Mouse (Mus musculus) thymus, postnatal 25 days (tissue): ENCODE measurements around the gene Iqcn.

ENCODE experiments used
- DNase-seq: peaks from one replicate; pipeline ENCODE4 v3.0.0; 2022

The Iqcn gene

DNA sequence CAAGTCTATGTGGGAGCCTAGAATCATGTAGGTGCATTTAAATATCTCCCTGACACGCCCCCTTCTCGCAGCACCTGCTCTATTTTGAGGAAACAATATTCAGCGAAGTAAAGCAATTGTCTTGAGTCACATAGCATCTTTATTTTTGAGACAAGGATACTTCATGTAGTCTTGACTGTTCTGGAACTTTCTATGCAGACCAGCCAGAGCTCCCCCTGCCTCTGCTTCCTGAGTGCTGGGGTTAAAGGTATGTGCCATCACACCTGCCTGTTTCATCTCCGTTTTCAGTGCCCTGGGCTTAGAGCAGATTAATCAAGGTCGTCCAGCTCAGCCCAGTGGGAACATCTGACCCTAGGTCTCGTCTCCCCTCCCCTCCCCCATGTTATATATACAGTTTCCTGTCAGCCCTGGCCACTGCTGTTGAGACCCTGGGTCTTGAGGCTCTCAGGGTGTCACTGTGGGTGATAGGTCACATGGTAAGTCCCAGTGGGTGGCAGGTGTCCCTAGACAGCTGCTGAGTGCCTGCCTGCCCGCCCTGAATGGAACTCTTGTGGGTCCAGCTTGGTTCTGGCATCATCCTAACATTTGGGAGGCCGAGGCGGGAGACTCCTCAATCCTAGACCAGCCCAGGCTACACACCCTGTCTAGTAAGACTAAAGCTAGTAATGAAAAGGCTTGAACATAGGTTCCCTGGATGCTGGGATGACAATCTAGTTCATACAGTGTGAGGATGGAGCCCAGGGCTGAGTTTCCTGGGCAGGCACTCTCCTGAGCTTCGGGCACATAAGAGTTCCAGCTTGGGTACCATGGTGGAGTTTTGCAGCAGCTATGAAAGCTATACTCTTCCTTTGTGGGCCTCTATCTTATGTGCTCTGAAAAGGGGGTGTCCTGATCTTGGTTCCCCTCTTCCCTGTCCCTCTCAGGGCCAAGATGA, 1.9 kb upstream of the Iqcn start:
- DNase-seq = peak; percentile 23

DNA sequence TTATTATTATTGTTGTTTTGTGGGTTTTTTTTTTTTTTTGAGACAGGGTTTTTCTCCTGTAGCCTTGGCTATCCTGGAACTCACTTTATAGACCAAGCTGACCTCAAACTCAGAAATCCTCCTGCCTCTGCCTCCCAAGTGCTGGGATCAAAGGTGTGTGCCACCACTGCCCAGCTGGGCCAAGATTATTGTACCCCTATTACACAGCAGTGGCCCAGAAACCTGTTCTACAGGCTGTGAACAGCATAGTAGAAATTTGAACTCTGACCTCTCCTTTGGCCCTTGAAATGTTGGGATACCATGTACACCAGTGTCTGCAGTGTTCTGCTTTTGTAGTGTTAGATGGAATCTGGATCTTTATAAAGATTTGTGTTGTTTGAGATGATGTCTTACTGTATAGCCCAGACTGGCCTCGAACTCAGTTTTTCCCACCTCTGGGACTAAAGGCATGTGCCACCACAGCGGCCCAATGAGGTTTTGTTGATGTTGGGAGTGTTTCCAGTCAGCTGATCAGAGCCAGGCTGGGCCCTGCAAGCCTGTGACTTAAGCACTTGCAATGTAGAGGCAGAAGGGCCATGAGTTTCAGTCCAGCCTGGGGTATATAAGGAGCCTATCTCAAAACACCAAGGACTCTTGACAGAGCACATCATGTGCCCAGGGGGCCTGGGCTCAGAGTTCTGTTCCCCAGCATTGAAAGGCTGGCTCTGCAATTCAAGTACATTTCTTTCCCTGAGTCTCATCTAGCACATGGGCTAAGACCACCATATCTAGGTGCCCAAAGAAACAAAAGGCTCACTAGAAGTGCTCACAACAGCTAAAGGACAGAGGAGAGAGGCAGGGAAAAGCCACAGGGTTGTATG, 1.0 kb upstream of the Iqcn start:
- DNase-seq = no peak

DNA sequence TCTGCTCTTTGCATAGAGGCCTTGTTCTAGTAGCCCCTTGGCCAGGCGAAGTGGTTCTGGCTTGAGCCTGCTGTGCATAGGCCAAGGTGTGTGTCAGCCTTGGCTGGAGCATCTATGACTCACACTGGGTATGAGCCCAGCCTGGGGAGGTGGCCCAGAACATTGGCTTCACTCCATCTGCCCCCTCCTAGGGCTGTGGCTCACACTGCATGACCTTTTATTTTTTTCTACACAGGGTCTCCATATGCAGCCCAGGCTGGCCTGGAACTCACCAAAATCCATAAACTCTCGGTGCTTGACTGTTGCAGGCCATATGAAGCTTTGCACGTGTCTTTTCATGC, 445 bp upstream of the Iqcn start:
- no peak for DNase-seq

DNA sequence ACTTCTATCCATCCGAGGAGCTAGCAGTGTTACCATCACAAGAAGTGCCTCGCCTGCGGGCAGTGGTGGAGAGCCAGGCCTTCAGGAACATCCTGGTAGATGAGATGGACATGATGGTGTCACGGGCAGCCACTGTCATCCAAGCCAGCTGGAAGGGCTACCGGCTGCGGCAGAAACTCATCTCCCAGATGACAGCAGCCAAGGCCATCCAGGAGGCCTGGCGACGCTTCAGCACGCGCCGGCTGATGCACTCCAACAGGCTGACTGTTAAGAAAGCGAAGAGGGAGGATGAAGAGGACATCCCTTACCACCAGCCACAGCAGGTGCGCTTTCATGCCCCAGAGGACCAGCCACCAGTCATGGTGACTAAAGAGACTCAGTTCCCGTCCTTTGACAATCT, 5.0 kb downstream of the Iqcn start:
- no peak for DNase-seq

DNA sequence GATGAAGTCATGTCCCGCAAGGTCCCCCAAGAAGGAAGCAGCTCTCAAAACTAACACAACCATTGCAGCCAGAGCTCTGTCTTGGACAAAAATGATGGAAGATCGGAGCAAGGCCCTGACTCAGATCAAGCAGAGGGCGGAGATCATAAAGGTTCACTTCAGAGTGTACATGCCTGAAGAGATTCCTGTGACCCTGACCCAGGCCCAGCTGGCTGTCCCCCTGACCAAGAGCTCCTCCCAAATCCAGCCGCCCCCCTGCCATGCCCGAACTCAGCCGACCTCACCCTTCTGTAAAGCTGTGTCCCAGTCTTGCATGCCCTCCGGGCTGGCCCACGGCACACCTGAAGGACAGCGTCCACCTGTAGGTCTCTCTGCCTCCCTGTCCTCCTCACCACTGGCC, 6.5 kb downstream of the Iqcn start:
- no peak for DNase-seq

DNA sequence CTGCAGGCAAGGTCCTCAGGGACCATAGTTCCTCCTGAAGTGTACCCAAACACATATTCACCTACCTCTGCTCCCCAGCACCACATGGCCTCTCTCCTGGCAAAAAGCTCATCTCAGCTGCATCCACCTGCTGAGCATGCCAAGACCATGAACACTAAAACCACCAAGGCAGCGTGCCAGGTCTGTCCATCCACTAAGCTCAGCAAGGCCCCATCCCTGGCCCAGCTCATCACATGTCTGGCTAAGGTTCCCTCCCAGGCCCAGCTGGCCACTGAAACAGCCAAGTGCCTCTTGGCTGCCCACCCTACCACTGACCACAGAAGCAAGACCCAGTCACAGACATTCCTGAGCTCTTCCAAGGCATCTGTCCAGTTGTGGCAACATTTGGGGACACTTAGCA, 7.0 kb downstream of the Iqcn start:
- no peak for DNase-seq

DNA sequence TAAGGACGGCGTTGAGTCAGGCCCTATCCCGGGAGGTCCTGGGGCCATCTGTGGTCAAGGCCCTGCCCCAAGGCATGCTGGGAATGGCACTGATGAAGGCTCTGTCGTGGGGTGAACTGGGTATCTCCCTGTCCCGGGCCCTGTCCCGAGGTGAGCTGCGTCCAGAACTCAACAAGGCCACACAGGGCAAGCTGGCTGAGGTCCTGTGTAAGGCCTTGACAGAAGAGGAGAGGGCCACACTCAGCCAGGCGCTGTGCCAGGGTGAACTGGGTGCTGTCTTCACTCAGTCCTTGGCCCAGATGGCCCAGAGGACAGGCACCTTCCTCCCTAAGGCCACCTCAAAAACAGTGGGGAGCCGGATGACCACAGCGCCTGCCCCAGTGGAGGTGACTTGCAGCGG, 7.8 kb downstream of the Iqcn start:
- DNase-seq = no peak

DNA sequence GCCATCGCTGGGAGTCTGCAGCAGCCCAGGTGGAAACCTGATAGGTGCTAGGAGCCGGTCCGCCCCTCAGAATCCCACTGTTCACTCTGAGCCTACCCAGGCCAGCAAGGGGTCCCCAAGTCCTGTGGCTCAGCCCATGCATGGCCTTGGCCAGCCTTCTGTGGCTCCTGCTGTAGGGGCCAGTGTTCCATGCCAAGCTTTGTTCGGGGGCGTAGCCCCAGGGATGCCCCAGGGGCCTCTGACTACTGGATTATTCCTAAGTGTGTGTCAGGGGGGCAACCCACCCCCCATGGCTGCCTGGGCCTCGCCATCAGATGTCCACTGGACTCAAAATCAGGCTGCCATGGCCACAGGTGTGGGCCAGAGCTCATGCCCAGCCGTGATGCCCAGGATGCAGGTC, 10.7 kb downstream of the Iqcn start:
- DNase-seq = no peak

DNA sequence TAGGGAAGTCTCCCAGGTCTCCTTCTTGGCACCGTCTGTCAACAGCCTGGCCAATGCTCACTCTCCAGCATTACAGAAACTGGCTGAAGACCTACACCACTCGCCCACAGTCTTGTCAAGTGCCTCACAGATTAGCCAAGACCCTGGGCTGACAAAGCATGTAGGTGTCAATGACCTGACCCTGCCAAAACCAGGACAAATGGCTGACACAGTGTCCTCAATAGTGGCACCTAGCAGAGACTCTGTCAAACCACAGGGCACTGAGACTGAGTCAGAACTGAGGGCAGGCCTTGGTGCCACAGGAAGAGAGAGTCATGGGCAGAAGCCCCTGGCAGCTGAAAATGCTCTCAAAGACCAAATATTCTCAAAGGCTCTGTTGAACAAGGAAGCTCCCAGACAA, 11.8 kb downstream of the Iqcn start:
- no peak for DNase-seq

DNA sequence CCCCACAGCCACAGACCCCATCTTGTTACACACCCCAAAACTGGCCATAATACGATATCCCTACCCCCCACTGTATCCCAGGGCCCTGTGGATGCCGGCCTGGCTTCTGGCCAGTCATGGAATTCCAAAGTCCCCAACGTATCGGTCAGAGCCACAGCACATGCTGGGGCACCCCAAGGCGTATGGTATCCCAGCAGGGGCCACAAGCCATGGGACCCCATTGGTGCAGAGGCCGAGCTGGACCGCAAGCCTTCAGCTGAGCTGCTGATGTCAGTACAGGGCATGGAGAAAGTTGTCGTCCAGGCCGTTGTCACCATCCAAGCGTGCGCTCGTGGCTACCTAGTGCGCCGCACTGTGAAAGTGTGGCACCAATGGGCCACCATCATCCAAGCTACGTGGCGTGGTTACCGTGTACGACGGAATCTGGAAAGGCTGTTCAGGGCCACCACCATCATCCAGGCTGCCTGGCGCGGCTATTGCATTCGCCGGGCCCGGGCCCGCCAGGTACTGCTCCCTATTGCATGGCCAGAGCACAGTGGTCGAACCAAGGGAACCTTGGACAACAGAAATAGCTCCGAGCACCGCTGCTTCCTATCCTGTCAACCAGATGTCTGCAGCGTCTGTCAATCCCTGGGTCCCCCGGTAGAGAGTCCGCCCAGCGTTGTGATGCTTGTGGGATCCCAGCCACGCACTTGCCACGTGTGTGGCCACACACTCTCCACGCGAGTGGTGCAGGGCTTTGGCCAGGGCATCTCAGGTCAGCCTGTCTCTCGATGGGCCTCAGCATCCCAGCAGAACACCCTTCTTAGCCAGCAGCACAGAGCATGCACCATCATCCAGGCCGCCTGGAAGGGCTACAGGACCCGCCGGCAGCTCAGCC, 13.5 kb downstream of the Iqcn start:
- DNase-seq = no peak

DNA sequence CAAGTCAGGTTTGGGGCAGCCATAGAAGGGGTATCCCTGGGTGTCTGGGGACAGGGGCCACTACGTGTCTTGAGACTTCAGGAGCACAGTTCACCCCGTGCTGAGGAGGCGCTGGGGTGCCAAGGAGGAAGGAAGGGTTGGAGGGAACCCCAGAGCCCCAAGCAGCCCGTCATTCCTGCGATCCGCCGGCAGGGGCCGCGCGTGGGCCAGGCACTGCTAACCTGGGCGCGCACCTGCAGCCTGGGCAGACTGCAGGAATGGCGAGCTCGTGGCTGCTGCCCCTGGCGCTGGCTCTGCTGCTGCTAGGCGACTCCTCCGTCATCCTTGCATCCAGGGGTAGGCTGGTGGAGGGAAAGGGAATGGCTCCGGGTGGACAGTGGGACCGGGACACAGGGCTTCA, 15.0 kb downstream of the Iqcn start, which contains the start of gene Gm3336:
Gene Gm3336 (plus strand): TSS at position 247 of the 400 bp plus-strand sequence.
- peak; percentile 87 for DNase-seq

DNA sequence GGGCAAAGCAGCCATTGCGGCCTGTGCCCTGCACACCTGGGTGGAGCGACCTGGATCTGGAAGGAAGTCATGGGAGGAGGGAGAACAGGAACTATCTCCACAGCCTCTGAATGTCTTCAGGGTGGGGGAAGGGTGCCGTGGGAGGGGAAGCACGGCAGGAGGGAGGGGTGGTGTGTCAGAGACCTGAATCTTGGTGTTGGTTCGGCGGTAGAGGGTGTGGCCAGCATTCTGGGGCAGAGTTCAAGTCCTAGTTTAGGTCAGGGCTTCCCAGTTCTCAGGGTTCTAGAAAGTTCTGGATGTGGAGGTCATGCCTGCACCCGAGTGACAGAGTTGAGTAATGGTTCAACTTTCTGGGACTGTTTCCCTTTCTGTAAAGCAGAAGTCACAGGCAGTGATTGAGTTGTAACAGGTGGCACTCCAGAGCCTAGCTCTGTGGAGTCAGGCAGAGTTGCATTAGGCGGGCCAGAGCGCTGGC, 16.6 kb downstream of the Iqcn start:
- no peak for DNase-seq

DNA sequence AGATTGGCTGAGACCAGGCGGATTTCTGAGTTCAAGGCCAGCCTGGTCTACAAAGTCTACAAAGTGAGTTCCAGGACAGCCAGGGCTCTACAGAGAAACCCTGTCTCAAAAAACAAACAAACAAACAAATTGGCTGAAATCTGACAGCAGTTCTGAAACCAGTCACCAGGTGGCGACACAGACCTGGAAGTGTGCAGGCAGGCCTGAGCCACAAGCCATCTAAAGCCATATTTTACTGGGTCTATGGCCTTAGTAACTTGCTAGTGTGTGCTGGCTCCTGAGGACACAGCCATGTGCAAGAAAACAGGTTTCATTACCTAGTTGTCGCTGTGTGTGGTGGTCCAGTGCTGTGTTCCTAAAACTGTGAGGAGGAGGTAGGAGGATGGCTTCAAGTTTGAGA, 17.5 kb downstream of the Iqcn start:
- peak; percentile 75 for DNase-seq

DNA sequence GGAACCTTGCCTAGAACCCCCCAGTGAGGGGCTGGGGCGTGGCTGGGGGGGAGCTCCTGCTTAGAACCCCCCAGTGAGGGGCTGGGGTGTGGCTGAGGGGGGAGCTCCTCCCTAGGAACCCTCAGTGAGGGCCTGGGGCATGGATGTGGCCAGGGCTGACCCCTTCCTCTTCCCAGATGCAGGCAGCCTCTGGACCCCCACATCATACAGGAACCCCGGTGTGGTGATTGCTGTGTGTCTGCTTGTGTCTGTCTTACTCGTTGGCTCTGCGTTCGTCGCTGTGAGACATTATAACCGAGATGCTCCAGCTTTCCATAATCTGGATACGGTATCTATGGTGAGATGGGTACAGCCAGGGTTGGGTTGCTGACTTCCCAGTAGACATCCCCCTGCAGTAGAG, 18.3 kb downstream of the Iqcn start:
- no peak for DNase-seq

DNA sequence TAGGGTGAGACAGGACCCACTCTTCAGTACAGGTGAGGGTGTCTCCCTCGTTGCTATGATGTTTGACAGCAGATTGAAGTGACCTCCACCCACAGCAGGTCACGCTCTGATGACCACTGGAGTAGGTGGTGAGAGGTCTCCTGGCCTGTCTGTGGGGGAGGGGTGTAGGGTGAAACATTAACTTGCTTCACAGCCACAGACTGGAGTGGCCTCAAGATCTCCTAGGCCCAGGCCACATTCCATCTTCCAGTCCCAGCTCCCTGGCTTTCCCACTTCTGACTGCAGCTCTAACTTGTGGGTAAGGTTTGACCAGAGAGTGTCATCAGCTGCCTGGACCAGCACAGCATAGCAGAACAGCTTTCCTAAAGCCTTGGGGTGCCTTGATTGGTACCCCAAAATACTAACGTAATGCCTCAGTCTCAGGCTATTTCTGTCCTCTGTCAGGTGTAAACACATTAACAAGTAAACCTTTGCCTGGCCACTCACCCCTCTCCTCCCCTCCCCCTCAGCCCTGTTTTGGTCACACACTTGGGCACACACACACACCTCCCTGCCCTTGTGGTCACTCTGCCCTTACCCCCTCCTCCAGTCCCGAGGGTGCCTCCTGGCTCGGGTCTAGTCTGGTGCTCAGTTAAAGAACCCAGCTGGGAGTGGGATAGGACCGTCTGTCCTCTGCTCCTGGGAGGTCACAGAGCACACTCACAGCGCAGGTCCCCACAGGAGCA, 20.4 kb downstream of the Iqcn start, which contains the start of gene Pde4c:
Gene Pde4c (plus strand): TSS at position 235 of the 725 bp plus-strand sequence.
- DNase-seq = no peak

DNA sequence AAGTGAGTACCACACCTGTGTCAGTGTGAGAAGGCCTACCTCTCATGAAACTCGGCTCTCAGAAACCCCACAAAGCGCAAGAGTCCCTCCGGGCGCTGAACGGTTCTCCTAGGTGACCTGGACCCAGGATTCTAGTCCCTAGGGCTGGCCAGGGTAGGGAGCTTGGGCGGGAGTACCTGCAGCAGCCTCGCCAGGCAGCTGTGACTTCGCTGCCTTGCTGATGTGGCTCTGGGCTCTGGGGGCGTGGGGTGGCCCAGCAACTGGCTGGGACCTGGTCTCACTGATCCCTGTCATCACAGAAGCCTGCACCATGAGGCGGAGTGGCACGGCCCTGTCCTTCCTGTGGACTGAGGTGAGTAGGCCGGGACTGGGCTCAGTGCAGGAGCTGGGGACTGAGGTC, 21.0 kb downstream of the Iqcn start:
- no peak for DNase-seq

DNA sequence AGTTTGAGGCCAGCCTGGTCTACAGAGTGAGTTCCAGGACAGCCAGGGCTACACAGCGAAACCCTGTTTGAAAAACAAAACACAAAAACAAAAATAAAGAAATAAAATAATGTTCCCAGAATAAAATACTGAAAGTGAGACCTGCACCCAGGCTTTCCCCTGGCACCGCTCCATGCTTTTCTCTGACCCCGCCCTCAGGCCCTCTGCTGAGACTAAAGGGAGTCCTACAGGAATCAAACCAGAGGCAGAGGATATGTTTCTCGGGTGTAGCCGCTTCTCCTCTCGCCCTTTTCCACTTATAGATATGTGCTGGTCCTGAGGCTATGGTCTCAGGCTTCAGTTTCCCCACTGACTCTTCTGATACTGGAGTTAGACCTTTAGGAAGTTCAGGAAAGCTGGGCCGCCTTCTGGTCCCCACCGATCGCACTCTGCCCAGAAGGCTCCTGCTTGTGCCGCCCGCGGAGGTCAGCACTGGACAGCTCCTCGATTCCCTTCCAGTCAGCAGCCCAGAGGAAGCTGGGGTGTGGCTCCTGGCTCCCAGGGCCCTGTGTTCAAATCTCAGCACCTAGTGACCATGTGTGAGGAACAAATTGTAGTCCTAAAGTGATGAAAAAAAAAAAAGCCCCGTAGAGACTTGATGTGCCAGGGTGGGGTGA, 22.7 kb downstream of the Iqcn start:
- no peak for DNase-seq

DNA sequence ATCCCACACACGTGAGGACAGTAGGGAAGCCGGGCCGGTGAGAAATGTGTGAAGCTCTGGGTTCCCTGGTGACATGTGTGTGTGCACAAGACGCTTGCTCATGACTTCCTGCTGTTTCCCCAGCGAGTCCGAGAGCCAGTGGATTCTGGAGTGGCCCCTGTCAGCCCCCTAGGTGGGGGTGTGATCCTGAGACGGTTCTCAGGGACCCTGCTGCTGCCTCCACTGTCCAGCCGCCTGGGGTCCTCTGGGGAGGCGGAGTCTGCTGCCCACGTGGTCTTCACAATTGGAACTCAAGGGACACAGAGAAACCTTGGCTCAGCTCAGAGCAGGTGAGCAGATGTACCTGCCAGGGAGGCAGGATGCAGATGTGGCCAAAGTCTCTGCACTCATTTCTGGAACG, 23.5 kb downstream of the Iqcn start:
- no peak for DNase-seq

DNA sequence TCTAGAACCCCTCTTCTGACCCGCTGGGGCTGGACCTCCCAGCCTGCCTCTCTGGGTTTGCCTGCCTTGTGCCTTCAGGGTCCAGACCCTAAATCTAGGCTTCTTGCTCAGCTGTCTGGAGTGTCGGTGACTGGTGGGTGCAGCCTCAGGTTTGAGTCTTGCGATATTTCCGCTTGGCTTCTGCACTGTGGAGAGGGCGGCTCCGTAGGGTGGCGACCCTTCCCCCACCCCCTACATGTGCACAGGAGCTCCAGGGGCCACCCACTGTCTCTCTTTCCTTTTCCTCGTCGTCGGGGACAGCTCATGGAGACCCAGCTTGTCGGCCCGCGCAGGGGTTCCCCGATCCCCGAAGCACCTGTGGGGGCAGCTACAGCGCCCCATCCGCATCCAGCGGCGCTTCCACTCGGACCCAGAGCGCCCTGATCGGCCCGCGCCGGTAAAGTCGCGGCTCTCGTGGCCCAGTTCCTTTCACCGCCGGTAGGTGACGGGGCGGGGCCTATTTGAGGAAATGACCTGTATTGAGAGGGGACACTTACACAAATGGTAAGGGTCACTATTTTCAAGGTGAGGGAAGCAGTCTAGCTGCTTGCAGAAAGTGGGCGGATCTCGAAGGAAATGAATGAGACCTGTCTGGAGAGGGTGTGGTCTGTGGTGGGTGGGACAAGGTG, 26.7 kb downstream of the Iqcn start:
- DNase-seq = peak; percentile 38

DNA sequence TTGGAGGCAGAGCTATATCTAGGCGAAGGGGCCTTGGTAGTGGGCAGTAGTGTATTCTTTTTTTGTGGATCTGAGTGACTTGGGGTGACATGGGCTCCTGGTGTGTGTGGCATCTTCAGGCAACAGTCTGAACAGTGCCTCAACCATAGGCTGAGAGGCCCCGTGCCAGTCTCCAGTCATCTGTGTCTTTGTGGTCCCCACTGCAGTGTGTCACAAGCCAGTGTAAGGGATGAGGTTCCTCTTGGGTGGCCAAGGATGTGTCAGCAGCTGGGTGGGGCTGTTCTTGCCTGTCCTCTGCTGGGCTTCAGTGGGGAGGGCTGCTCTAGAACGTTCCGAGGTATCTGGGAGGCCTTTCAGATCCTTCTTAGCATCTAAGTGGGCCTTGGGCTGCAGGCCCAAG, 27.7 kb downstream of the Iqcn start:
- DNase-seq = no peak

DNA sequence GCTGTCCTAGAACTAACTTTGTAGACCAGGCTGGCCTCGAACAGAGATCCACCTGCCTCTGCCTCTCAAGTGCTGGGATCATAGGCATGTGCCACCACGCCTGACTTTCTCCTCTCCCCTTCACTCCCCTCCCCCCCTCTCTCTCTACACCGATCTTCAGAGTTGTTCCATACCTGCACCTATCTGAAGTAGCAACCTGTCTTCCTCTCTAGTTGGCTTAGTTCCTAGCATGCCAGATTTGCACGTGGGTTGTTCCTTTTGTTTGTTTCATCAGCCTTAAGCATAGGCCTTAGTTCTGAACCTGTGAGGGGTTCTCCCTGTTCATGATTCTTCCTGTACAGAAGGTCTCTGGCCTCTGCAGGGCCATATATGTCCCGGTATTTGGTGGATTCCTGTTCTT, 34.4 kb downstream of the Iqcn start:
- DNase-seq = no peak
